Mouse (Mus musculus) kidney, postnatal 14 days (tissue): ENCODE results near the gene Tmem37.
A peak's percentile ranks its signal among the peaks of the same experiment; 100 is the strongest.

Source experiments
- DNase-seq: peaks from one replicate; pipeline ENCODE4 v3.0.0; 2022; ENCODE audit warnings: mixed read lengths

Gene Tmem37

DNA sequence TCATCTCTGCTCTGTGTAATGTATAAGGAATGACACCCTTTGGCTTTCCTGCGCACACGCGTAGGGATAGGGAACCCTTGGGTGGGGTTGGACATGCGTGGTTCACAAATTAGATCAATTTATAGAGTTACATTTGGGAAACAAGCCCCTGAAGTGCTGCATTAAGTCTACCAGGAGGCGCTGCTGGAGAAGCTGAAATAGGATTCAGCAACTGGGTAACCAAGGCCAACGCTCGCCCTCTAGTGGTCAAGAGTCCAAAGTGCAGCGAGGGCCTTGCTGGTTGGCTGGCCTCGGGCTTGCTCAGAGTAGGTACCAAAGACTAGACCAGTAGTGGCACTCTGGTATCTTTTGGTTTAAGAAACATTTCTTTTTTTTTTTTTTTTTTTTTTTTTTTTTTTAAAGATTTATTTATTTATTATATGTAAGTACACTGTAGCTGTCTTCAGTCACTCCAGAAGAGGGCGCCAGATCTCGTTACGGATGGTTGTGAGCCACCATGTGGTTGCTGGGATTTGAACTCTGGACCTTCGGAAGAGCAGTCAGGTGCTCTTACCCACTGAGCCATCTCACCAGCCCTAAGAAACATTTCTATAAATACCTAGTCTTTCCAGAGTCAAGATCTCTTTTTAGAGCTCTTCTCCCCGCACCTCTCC is 19.7 kb upstream of the Tmem37 start:
- peak; percentile 92 for DNase-seq

DNA sequence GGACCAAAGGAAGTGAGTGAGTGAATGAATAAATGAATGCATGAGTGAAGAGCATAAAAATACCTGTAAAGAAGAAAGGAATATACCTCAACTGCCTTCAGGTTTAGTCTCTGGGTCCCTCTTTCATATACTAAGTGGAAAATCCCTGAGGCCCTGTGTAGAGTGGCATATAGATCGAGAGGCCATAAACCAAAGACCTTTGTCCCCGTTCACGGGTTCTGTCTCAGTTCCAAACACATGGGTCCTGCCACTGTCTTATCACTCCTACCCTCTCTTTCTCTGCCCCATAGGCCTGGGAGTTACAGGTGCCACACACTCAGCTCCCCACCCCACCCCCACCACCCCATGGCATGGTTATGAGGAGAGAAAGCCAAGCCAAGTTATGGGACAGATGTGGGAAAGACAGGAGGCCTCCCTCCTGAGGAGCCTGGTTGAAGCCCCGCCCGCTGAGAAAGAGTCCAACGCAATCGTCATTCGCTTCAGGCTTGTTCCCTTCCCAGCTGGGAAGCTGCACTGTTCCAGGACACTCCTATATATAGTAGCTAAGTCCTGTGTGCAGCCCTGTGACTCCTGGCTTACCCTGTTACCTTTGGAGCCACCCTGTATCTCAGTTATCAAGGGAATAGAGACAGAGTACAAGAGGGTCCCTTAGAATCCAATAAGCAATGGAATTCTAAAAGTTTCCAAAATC is 17.2 kb upstream of the Tmem37 start:
- no peak for DNase-seq

DNA sequence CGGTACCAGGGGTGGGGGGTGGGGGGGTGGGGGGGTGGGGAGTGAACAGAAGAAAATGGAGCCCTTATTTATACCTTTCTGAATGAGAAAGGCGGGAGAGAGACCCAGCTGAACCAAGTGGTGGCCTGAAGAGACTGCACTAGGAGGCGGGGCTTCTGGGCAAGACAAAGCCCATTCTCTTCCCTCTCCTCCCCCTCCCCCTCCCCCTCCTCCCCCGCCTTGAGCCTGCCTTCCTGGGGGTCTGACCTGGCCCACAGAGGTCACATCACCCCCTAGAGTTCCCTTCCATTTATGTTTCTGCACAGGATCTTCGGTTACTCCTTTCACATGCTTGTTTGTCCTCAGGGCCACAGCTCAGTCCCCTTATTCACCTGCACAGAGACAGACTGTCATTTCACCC is 15.3 kb upstream of the Tmem37 start:
- no peak for DNase-seq

DNA sequence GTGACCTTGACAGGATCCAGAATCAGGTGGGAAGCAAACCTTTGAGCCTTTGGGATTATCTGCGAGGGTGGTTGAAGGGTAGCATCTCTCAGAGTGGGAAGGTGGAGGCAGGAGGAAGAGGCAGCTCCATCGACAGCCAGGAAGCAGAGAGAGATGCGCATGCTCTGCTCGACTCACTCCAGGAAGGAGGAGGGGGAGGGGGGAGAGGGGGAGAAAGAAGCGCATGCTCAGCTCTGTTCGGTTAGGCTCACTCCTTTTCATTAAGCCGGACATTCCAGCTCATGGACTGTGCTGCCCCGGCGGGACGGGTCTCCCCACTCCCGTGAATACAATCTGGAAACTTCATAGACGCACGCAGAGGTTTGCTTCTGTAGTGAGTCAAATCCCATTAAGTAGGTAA is 12.8 kb upstream of the Tmem37 start:
- no peak for DNase-seq

DNA sequence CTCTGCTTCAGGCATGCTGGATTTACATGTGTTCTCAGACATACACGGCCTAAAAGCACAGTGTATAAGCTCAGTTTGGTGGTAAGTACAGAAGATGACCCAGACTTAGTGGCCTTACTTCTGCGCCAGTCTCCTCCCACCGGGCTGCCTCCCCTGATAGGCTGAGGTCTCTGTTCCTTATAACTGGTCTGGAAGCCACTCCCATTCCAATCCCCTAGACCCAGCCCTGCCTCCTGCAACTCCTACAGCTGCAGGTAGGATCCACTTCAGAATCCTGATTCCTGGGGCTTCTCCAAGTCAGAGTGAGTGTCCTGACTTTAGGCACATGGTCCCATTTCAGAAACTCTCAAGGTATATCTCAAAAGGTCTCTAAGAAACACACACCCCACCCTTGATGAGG is 11.8 kb upstream of the Tmem37 start:
- DNase-seq, result no peak

DNA sequence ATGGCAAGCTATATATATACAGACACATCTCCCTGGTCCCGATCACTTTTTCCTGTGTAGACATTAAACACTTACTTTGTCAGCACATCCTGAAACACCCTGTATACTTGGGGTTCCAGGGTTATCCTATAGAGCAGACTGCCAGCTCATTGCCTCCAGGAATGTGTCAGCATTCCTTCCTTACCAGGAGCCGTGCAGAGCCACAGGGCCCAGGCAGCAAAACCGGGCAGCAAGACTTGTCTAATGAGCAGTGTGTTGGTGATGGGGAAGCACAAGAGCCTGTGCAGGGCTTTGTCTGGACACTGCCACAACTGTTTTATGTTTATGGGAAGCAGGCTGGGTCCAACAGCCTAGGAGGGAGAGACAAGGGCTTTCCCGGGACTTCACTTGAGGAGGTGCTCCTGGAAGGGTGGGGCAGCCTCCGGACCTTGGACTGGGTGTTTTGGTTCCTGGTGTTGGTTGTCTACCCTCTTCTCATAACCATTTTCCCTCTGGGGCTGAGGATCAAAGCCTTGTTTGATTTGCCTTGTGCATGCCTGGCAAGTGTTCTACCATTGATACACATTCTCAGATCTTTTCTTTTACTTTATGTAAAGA is 10.1 kb upstream of the Tmem37 start:
- DNase-seq, result no peak

DNA sequence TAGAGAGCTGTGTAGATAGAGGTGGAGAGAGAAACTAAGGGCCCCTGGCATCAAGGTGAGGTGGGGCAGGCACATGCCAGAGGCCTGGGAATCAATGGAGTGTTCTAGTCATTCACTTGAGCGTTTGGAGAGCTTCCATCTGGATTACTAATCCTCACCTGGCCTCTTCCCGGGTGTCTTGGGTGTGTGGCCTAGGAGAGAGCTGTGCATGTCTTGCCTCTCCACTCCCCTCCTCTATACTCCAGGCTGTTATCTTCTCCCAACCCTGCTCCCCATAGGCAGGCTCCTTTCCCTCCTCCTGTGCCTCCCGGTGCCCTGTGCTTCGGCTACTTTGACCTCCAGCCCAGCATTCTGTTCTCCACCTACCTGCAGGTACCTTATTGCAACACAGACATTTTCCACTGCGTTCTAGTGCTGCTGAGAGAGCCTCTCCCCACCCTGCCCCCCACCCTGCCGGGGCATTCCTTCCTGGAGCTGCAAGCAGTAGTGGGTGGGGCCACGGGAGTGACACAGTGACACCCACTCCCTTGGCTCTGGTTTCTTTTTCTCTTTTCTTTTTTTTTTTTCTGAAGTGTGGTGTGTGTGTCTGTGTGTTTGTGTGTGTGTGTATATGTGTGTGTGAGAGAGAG is 9.2 kb upstream of the Tmem37 start:
- DNase-seq, result peak; percentile 66

DNA sequence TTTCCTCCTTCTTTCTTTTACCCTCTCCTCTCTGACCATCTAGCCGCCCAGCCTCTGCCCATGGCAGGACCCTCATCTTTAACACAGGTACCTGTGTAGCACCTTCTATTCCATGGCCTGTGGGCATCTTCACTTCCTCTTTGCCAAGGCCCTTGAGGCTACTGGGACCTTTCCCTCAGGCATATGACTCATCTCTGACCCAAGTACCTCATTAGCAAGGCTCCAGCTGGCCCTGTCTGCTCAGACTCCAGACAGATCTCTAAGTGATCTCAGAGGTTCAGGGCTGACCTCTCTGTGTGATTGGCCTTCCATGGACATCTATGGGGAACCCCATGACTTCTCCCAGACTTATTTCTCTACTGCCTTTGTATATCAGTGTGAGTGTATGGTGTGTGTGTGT is 6.8 kb upstream of the Tmem37 start:
- no peak for DNase-seq

DNA sequence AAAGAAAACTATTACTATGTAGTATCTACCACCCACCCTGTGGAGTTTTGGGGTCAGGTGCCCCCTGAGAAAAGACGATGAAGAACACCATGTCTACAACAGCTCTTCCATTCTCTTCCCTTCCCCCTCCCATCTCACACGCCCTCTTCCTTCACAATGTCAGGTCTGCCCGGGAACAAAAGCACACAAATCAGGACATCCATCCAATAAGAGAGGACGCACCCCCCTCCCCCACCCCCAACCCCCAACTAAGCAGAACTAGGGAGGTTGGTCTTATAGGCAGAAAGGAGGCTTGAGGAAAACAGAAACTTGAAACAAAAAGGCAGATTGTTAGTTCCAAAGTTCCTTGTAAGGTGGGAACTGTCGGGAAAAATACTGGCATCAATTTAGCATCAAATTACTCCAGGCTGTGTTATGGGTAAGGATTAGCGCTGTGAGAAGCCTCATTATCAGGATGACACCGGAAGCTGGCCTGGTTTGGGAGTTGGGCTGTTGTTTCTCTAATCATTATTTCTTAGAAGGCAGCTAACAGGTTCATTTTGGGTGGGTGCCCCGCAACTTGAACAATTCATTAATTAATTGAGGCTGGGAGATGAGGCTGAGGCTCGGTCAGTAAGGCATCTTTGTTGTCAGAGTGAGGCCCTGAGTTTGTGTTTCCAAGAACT is 4.0 kb upstream of the Tmem37 start:
- DNase-seq, result no peak

DNA sequence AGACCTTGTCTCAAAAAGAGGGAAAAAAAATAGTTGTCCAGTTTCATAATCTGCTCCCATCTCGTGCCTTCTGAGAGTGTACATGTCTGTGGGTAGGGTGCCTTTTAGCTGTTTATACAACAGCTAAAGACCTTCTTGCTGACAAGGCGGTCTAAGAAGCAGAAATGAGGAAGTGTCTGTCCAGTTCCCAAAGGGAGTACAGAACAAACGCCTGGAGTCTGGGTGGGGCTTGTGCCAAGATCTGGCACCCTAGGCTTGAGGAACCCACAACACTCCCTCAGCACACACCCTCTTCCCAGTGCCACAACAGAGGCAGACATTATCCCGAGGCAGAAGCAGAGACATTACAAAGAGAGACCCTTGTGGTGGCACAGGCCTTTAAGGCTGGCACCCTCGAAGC is 1.6 kb upstream of the Tmem37 start:
- DNase-seq, result no peak

DNA sequence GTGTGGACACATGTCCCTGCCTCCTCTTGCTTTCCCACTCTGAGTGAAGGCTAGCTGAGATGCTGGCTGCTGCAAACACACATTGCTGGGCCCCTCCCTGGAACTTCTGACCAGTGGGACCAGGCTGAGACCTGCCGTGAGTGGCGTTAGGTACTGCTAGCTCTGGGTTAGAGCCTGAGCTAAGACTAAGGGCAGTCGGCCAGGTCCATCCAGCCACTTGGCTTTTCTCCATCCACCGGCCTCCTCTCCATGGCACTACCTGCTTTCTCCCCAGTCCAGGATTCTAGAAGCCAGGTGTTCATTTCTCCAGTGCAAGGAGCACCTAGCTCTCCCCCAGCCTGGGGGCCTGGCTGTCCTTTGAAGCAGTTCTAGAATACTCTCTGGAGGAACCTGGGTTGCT is 1.1 kb upstream of the Tmem37 start:
- peak; percentile 66 for DNase-seq

DNA sequence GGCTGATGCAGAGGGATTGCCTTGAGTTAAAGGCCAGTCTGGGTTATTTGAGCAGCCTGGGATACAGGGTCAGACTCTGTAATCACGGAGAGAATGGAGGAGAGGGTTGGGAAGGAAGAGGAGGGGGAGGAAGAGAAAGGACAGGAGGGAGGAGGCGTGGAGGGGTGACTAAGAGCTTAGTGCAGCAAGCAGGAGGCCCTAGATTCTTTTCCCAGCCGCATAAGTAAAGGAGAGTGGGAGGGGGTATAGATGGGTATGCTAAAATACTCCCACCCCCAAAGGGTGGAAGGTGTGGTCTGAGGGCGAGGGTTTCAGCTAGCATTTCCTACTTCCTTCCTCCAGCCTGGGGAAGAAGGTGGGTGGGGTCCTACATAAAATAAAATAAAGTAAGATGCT is 431 bp upstream of the Tmem37 start:
- no peak for DNase-seq

DNA sequence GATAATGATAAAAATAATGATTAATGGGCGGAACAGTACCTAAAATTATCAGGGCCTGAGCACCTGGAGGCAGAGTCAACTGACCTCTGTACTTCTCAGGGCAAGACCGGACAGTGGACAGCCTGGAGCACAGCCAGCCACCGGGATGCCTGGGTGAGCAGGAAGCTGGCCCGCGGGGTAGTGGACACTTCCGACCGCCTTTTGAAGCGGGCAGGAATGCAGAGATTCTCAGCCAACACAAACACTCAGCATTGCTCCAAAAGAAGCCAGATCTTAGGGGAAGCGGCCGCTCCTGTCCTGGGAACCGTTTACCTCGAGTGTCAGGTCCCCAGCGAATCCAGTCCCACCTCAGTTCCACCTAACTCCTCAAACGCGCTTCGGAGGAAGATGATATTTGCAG is 974 bp downstream of the Tmem37 start:
- DNase-seq, result peak; percentile 94

DNA sequence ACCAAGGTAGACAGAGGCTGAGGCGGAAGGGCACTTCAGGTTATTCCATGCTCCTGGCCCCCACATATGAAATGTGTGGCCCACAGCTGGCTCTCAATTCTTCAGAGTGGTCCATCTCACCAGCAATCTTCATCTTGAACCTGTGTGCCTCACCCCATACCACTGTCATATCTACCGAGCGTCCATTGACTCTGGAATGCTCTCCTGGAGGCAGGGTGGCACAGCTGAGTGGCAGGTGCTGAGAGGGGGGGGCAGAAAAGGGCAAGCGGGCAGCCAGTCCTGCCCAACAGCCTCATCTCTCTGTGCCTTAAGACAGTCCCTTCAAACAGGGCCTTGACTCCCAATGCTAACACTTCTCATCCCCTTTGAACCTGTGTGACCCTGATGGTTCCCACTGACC is 2.7 kb downstream of the Tmem37 start:
- DNase-seq, result no peak

DNA sequence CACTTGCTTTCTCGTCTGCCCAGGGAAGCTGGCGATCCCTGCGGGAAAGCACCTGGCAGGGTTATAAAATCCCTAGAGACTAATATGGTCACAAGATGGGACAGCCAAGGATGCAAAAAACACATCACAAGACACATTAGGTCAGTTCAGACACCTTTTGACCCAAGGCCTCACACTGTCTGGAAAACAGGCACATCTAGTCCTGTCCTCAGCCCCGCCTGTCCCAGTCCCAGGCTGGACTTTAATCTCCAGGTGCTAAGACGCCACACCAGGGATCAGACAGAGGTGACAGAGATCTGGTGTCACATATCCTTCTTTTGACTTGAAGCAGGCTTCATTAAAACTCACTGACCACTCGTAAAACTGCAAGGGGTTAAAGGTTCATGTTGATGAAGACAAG is 3.7 kb downstream of the Tmem37 start:
- peak; percentile 58 for DNase-seq

DNA sequence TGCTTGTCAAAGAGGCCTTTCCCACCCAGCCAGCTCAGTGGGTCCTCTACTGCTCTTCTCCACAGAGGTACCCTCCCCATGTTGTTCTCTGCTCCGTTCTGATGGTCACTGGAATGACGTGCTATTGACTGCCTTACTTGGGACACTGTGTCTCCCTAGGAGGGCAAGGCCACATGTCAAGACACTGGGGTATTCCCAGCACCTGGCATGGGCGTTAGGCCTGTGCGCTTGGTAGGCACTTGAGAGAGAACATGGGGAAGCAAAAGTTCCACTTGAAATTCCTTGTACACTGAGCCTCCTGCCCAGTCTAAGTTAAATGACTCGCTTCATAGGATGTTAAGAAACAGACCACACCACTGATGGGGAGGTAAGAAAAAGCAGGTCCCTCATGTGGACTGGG is 4.8 kb downstream of the Tmem37 start:
- no peak for DNase-seq

DNA sequence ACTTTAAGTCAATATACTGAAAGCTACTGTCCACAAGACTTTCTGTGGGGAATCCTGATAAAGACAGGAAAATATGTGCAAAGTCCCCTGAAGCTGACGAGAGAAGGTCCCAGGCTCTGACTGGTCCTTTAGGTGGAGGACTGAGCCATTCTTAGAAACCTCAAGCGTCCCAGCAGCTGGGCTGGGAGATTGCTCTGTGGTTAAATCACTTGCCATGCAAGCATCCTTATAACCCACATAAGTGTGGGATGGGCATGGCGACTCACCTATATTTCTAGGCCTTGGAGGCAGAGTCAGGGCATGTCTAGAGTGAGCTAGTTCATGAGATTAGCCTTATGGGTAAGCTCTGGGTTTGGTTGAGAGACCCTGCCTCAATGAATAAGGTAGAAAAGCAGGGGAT is 7.2 kb downstream of the Tmem37 start:
- no peak for DNase-seq

DNA sequence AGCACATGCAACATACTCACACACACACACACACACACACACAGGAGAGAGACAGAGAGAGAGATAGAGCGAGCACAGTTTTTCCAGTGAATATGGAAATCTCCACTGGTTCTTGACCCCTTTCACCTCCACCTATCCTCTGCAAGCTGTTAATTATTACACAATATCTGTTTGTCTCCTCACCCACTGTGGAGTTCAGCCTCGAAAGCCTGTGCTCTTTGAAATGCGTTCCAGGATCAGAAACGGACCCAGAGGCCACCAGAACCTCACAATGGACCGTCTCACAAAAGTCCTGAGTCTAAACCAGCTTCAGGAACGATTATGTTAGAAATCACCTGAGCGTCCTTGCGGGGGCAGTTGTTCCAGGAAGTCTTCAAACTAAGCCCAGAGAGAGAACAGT is 7.7 kb downstream of the Tmem37 start:
- peak; percentile 57 for DNase-seq

DNA sequence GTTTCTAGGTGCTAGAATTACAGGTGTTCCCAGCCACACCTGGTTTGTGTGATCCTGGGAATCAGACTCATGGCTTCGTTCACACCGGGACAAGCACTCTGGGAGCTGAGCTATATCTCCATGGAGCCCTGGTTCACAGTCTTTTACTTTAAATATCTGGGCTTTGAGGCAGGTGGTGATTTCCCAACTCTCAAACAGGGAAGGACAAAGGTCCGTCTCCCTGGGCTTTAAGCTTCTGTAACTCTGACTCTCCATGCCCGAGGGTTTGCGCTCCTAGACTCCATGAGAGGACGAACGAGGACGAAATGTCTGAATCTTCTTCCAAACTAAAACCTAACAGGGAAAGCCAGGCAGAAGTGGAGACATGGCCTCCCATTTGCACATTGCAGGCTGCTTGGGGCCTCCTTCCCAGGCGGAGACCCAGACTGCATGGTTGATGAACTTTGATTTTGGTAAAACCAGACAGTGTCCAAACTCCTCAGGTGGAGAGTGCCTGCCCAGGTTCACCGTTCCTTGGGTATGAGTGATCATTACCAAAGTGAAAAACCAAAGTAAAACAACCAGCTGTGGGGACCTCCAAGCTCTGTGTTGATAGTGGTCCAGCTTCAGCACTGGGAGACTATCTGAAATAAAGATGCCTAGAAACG is 9.7 kb downstream of the Tmem37 start:
- DNase-seq, result no peak

DNA sequence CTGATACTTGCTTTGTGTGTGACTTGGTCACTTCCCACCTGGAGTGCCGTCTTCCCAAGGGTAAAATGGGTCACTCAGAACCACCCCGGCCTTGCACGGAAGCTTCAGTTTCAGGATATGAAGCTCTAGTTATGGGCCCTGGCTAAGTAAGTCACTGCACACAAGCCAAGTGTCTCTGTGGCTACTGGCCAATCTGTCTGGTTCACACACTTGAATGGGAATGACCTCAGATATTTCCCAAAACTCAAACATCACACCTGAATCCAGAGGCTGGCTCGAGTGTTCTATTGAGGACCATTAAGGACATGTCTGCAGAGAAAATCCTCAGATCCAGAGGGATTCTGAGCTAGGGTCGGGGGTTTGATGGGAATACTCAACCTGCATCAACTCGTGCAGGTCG is 11.6 kb downstream of the Tmem37 start:
- DNase-seq, result no peak

DNA sequence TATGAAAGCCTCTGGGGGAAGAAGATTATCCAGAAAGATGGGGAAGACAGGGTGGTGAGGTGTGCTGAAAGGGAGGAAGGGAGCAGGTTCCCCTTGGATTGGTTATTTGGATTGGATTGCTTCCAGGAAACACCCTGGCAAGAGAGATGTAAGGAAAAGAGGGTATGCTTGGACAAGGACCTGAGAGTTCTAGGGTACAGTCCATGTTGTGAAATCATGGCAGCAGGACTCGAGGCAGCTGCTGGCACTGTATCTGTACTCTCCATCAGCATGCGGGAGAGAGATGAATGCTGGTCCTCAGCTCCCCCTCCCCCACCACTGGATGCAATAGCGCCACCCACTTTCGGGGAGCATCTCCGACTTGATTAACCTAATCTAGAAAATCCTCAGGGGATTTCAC is 13.2 kb downstream of the Tmem37 start:
- DNase-seq, result no peak

DNA sequence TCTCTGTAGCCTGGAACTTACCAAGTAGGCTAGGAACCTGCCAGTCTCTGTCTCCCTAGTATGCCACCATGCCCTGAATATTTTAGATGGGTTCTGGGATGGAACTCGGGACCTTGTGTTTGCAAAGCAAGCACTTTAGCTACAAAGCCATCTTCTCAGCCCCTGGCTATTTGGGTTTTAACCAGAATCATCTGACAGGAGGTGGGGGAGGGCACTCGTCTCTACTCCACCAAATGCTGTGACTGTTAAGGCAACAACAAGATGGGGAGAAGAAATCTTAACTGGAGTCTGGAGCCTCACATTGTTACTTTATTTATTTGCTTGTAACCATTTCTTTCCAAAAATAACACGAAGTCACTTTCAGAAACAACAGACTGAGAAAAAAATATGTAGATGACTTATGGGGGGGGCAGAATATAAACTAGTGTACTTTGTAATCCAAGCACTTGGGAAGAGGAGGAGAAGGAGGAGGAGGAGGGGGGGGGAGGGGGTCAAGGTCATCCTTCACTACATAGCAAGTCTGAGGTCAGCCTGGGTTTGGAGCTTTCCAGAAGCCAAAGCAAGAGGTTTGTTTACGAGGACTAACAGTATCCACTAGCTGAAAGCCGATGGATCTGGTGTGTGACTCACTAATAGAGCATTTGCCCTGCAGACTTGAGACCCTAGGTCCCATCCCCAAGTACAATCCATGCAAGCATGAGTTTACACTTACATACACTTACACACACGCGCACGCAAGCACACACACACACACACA is 16.0 kb downstream of the Tmem37 start:
- peak; percentile 58 for DNase-seq
